Mouse (Mus musculus) lung, postnatal 0 days (tissue): ENCODE data around the gene Cdkn2a.

Experiments used
- CTCF ChIP-seq: IDR thresholded peaks from 2 replicates; pipeline ENCODE4 v1.5.1; 2016; ENCODE audit warnings: antibody characterized with exemption, mild to moderate bottlenecking
- EP300 ChIP-seq: IDR thresholded peaks from 2 replicates; pipeline ENCODE4 v1.6.1; 2016; ENCODE audit warnings: antibody characterized with exemption, mild to moderate bottlenecking, control low read depth

GRCm38 (mm10) chr4:89309996-89310395 lies 15.5 kb upstream of the Cdkn2a start:
- TF ChIP-seq EP300 (no peak), CTCF (no peak)
